Mouse (Mus musculus): Measurements from ENCODE around the gene Zbtb32. TPM values are rescaled to one million over a fixed set of nuclear protein-coding genes. Genes with fewer than 3 reads are reported as not detected.

Zbtb32 gene
- polyA plus RNA-seq, 1 experiment from 2014 or later: 0.36 TPM

GRCm38 (mm10) chr7:30599933-30600353, 1.2 kb upstream of the Zbtb32 start:
- WGBS: under 1% methylated on average over 16 of the region's 16 CpGs
- peak; percentile 93 for ATAC-seq (replicated peaks; ENCODE audit: low FRiP score)
- H3K27ac ChIP-seq: peak overlapping the region; percentile 67

GRCm38 (mm10) chr7:30596811-30597210, 1.9 kb downstream of the Zbtb32 start:
- Histone ChIP-seq H3K36me3 (no peaks in the 10 kb centered on the region), H3K4me2 (no peak overlapping the region), H3K9me3 (replicated peaks) (no peaks in the 10 kb centered on the region), H3K4me3 (replicated peaks) (no peak overlapping the region), H3K27me3 (0 out of 2 replicates have a peak, but pooled peaks cover 3% of the 10 kb centered on the region), H3K4me1 (peaks cover 14% of the 10 kb centered on the region), H3K27ac (no peak overlapping the region), H3K9ac (no peak overlapping the region)
- ATAC-seq (replicated peaks; ENCODE audit: low FRiP score): no peak
- 81% methylated on average over 5 of the region's 5 CpGs for WGBS

More at GRCm38 (mm10) chr7:30599933-30600353, 1.2 kb upstream of the Zbtb32 start:
- Histone ChIP-seq H3K4me3 (replicated peaks) (no peak overlapping the region), H3K27me3 (no peaks in the 10 kb centered on the region), H3K9me3 (replicated peaks) (no peaks in the 10 kb centered on the region), H3K36me3 (no peaks in the 10 kb centered on the region), H3K9ac (no peak overlapping the region), H3K4me1 (peaks cover 38% of the 10 kb centered on the region), H3K4me2 (peak overlapping the region; percentile 27; the same call in 1 of the 2 replicates)

- Histone ChIP-seq H3K36me3 (no peaks in the 10 kb centered on the region), H3K27me3 (0 out of 2 replicates have a peak, but pooled peaks cover 3% of the 10 kb centered on the region), H3K9me3 (replicated peaks) (no peaks in the 10 kb centered on the region), H3K9ac (no peak overlapping the region), H3K4me1 (peaks cover 14% of the 10 kb centered on the region), H3K4me3 (replicated peaks) (no peak overlapping the region), H3K27ac (no peak overlapping the region), H3K4me2 (no peak overlapping the region)
- no peak for ATAC-seq (replicated peaks; ENCODE audit: low FRiP score)
- 86% methylated on average over 5 of the region's 5 CpGs for WGBS
These were observed 2.6 kb downstream of the Zbtb32 start for GRCm38 (mm10) chr7:30596093-30596492.

- Histone ChIP-seq H3K36me3 (no peaks in the 10 kb centered on the region), H3K27ac (no peak overlapping the region), H3K4me3 (replicated peaks) (no peak overlapping the region), H3K4me2 (no peak overlapping the region), H3K9me3 (replicated peaks) (no peaks in the 10 kb centered on the region), H3K4me1 (peaks cover 12% of the 10 kb centered on the region), H3K27me3 (0 out of 2 replicates have a peak, but pooled peaks cover 3% of the 10 kb centered on the region), H3K9ac (no peak overlapping the region)
- 61% methylated on average over 4 of the region's 4 CpGs for WGBS
- ATAC-seq (replicated peaks; ENCODE audit: low FRiP score): no peak
These were observed 4.1 kb downstream of the Zbtb32 start for GRCm38 (mm10) chr7:30594510-30595024.

GRCm38 (mm10) chr7:30593579-30594509, 4.9 kb downstream of the Zbtb32 start:
- Histone ChIP-seq H3K4me1 (peaks cover 11% of the 10 kb centered on the region), H3K4me3 (replicated peaks) (no peak overlapping the region), H3K27me3 (0 out of 2 replicates have a peak, but pooled peaks cover 3% of the 10 kb centered on the region), H3K9me3 (replicated peaks) (no peaks in the 10 kb centered on the region), H3K27ac (no peak overlapping the region), H3K36me3 (no peaks in the 10 kb centered on the region), H3K4me2 (no peak overlapping the region), H3K9ac (no peak overlapping the region)
- WGBS: 82% methylated on average over 10 of the region's 10 CpGs
- no peak for ATAC-seq (replicated peaks; ENCODE audit: low FRiP score)

- Histone ChIP-seq H3K36me3 (no peaks in the 10 kb centered on the region), H3K27me3 (0 out of 2 replicates have a peak, but pooled peaks cover 3% of the 10 kb centered on the region), H3K9me3 (replicated peaks) (no peaks in the 10 kb centered on the region), H3K9ac (no peak overlapping the region), H3K4me3 (replicated peaks) (no peak overlapping the region), H3K27ac (no peak overlapping the region), H3K4me1 (peaks cover 11% of the 10 kb centered on the region), H3K4me2 (no peak overlapping the region)
- ATAC-seq (replicated peaks; ENCODE audit: low FRiP score): no peak
- 48% methylated on average over 5 of the region's 5 CpGs for WGBS
These were observed 5.8 kb downstream of the Zbtb32 start for GRCm38 (mm10) chr7:30592772-30593423.

- 0 out of 2 replicates have a peak, but pooled peaks cover 3% of the 10 kb centered on the region for H3K27me3 ChIP-seq
- H3K4me3 ChIP-seq (replicated peaks): no peak overlapping the region
- no peak overlapping the region for H3K4me2 ChIP-seq
- H3K9me3 ChIP-seq (replicated peaks): no peaks in the 10 kb centered on the region
- peaks cover 23% of the 10 kb centered on the region for H3K4me1 ChIP-seq
- 61% methylated on average over 4 of the region's 4 CpGs for WGBS
- no peak overlapping the region for H3K9ac ChIP-seq
- H3K27ac ChIP-seq: no peak overlapping the region
- no peak for ATAC-seq (replicated peaks; ENCODE audit: low FRiP score)
- peaks cover 1% of the 10 kb centered on the region for H3K36me3 ChIP-seq
These were observed 7.1 kb downstream of the Zbtb32 start for GRCm38 (mm10) chr7:30591605-30591951.

- ATAC-seq (replicated peaks; ENCODE audit: low FRiP score): no peak
- peaks cover 26% of the 10 kb centered on the region for H3K4me1 ChIP-seq
- H3K4me2 ChIP-seq: no peak overlapping the region
- H3K4me3 ChIP-seq (replicated peaks): no peak overlapping the region
- H3K27ac ChIP-seq: no peak overlapping the region
- 0 out of 2 replicates have a peak, but pooled peaks cover 3% of the 10 kb centered on the region for H3K27me3 ChIP-seq
- peaks cover 6% of the 10 kb centered on the region for H3K36me3 ChIP-seq
- H3K9ac ChIP-seq: no peak overlapping the region; the same call in 1 of the 2 replicates
- 89% methylated on average over 9 of the region's 9 CpGs for WGBS
- no peaks in the 10 kb centered on the region for H3K9me3 ChIP-seq (replicated peaks)
These were observed 7.6 kb downstream of the Zbtb32 start for GRCm38 (mm10) chr7:30590927-30591604.

- Histone ChIP-seq H3K9ac (peak overlapping the region; percentile 97), H3K4me1 (peaks cover 26% of the 10 kb centered on the region), H3K4me3 (replicated peaks) (peak overlapping the region; percentile 72), H3K4me2 (peak overlapping the region; percentile 90), H3K36me3 (peaks cover 20% of the 10 kb centered on the region), H3K27me3 (0 out of 2 replicates have a peak, but pooled peaks cover 3% of the 10 kb centered on the region), H3K9me3 (replicated peaks) (no peaks in the 10 kb centered on the region), H3K27ac (peak overlapping the region; percentile 94)
- 25% methylated on average over 40 of the region's 40 CpGs for WGBS
- peak; percentile 72 for ATAC-seq (replicated peaks; ENCODE audit: low FRiP score)
These were observed 9.0 kb downstream of the Zbtb32 start for GRCm38 (mm10) chr7:30589435-30590301.

GRCm38 (mm10) chr7:30588676-30589434, 9.9 kb downstream of the Zbtb32 start, which contains the start of gene Kmt2b:
Gene Kmt2b, minus strand, starts transcription at chr7:30588726.
- Histone ChIP-seq H3K36me3 (peaks cover 28% of the 10 kb centered on the region), H3K9ac (peak within 1 kb of the TSS; percentile 97), H3K4me3 (replicated peaks) (peak within 1 kb of the TSS; percentile 72), H3K27ac (peak within 1 kb of the TSS; percentile 94), H3K4me1 (peaks cover 26% of the 10 kb centered on the region), H3K27me3 (no peaks in the 10 kb centered on the region), H3K4me2 (peak within 1 kb of the TSS; percentile 90), H3K9me3 (replicated peaks) (no peaks in the 10 kb centered on the region)
- ATAC-seq (replicated peaks; ENCODE audit: low FRiP score): peak; percentile 97
- under 1% methylated on average over 54 of the region's 68 CpGs for WGBS

All from kidney, embryonic 15.5 days (tissue).